Mouse (Mus musculus) mouse embryonic stem cell (cell line): ENCODE measurements around the gene Pimreg.

Experiments used
- in situ Hi-C, 2 experiments: fragments of 300-500 bp; cut with MboI; formaldehyde crosslinking; loops; 1 replicate in 1 of 2; 3 replicates in 1 of 2; pipeline ENCODE4 v1.14.3; 2019 to 2020; ENCODE audit warnings: low sequenced_read_pairs in 2 of 2, low pct_unique_long_range_greater_than_20kb in 1 of 2, mixed read lengths in 1 of 2; ENCODE audit not compliant: unreplicated experiment in 1 of 2

Pimreg gene

GRCm38 (mm10) chr11:72094442-72094841, 52.6 kb downstream of the Pimreg start:
- in situ Hi-C loops, result no loop called here

GRCm38 (mm10) chr11:72095994-72096393, 54.2 kb downstream of the Pimreg start:
- in situ Hi-C loops, result no loop called here
